Mouse (Mus musculus): ENCODE measurements around the gene Krt32. TPM values are rescaled to one million over a fixed set of nuclear protein-coding genes. Genes with fewer than 3 reads are reported as not detected.

The Krt32 gene
- polyA plus RNA-seq (2015; fragmentation: Nextera tagmentation; extraction: Ambion mirVana): not detected in 2 replicates

GRCm38 (mm10) chr11:100087861-100088260, at the start of gene Krt32:
TSS of gene Krt32 (minus strand) at chr11:100088226.
- WGBS (ENCODE audit: insufficient replicate concordance): 79% methylated on average over 10 of the region's 10 CpGs
- no peak for ATAC-seq (ENCODE audit: insufficient read depth)
- H3K27me3 ChIP-seq: no peaks in the 10 kb centered on the region
- no peaks in the 10 kb centered on the region for H3K9me3 ChIP-seq (replicated peaks)
- H3K36me3 ChIP-seq (replicated peaks): no peaks in the 10 kb centered on the region
- H3K4me3 ChIP-seq (replicated peaks): no peak within 1 kb of the TSS
- no peak within 1 kb of the TSS for H3K4me2 ChIP-seq
- no peaks in the 10 kb centered on the region for H3K4me1 ChIP-seq (replicated peaks)
- no peak within 1 kb of the TSS for H3K27ac ChIP-seq (replicated peaks)
- no peak within 1 kb of the TSS for H3K9ac ChIP-seq

GRCm38 (mm10) chr11:100137693-100138092, 49.7 kb upstream of the Krt32 start:
- Histone ChIP-seq H3K27ac (replicated peaks) (no peak overlapping the region), H3K36me3 (replicated peaks) (no peaks in the 10 kb centered on the region), H3K4me2 (no peak overlapping the region), H3K4me1 (replicated peaks) (no peaks in the 10 kb centered on the region), H3K4me3 (replicated peaks) (no peak overlapping the region), H3K27me3 (no peaks in the 10 kb centered on the region), H3K9me3 (replicated peaks) (no peaks in the 10 kb centered on the region), H3K9ac (no peak overlapping the region)
- 40% methylated on average over 5 of the region's 5 CpGs for WGBS (ENCODE audit: insufficient replicate concordance)
- no peak for ATAC-seq (ENCODE audit: insufficient read depth)

GRCm38 (mm10) chr11:100136559-100136958, 48.5 kb upstream of the Krt32 start:
- no peaks in the 10 kb centered on the region for H3K4me1 ChIP-seq (replicated peaks)
- ATAC-seq (ENCODE audit: insufficient read depth): no peak
- no peak overlapping the region for H3K9ac ChIP-seq
- no peaks in the 10 kb centered on the region for H3K36me3 ChIP-seq (replicated peaks)
- no peaks in the 10 kb centered on the region for H3K27me3 ChIP-seq
- H3K27ac ChIP-seq (replicated peaks): no peak overlapping the region
- H3K4me3 ChIP-seq (replicated peaks): no peak overlapping the region
- no peaks in the 10 kb centered on the region for H3K9me3 ChIP-seq (replicated peaks)
- no peak overlapping the region for H3K4me2 ChIP-seq
- 16% methylated on average over 5 of the region's 5 CpGs for WGBS (ENCODE audit: insufficient replicate concordance)

GRCm38 (mm10) chr11:100135731-100136130, 47.7 kb upstream of the Krt32 start, which contains the start of gene Krt15:
TSS of gene Krt15 (minus strand) at chr11:100135928.
- Histone ChIP-seq H3K36me3 (replicated peaks) (no peaks in the 10 kb centered on the region), H3K4me1 (replicated peaks) (no peaks in the 10 kb centered on the region), H3K9ac (no peak within 1 kb of the TSS), H3K27ac (replicated peaks) (no peak within 1 kb of the TSS), H3K4me2 (no peak within 1 kb of the TSS), H3K27me3 (no peaks in the 10 kb centered on the region), H3K4me3 (replicated peaks) (no peak within 1 kb of the TSS), H3K9me3 (replicated peaks) (no peaks in the 10 kb centered on the region)
- no peak for ATAC-seq (ENCODE audit: insufficient read depth)
- WGBS (ENCODE audit: insufficient replicate concordance): 53% methylated on average over 7 of the region's 7 CpGs

GRCm38 (mm10) chr11:100124901-100125300, 36.9 kb upstream of the Krt32 start:
- no peaks in the 10 kb centered on the region for H3K36me3 ChIP-seq (replicated peaks)
- no peaks in the 10 kb centered on the region for H3K27me3 ChIP-seq
- no peak overlapping the region for H3K27ac ChIP-seq (replicated peaks)
- H3K9me3 ChIP-seq (replicated peaks): no peaks in the 10 kb centered on the region
- no peak overlapping the region for H3K9ac ChIP-seq
- H3K4me2 ChIP-seq: no peak overlapping the region
- no peak for ATAC-seq (ENCODE audit: insufficient read depth)
- no peak overlapping the region for H3K4me3 ChIP-seq (replicated peaks)
- no peaks in the 10 kb centered on the region for H3K4me1 ChIP-seq (replicated peaks)
- 57% methylated on average over 7 of the region's 7 CpGs for WGBS (ENCODE audit: insufficient replicate concordance)

GRCm38 (mm10) chr11:100121466-100121865, 33.4 kb upstream of the Krt32 start, which contains the start of gene Krt13:
TSS of gene Krt13 (minus strand) at chr11:100121566.
- H3K4me3 ChIP-seq (replicated peaks): no peak within 1 kb of the TSS
- no peak within 1 kb of the TSS for H3K4me2 ChIP-seq
- no peaks in the 10 kb centered on the region for H3K27me3 ChIP-seq
- ATAC-seq (ENCODE audit: insufficient read depth): no peak
- H3K27ac ChIP-seq (replicated peaks): no peak within 1 kb of the TSS
- H3K4me1 ChIP-seq (replicated peaks): no peaks in the 10 kb centered on the region
- no peaks in the 10 kb centered on the region for H3K9me3 ChIP-seq (replicated peaks)
- no peaks in the 10 kb centered on the region for H3K36me3 ChIP-seq (replicated peaks)
- H3K9ac ChIP-seq: no peak within 1 kb of the TSS
- 60% methylated on average over 3 of the region's 3 CpGs for WGBS (ENCODE audit: insufficient replicate concordance)

- Histone ChIP-seq H3K36me3 (replicated peaks) (no peaks in the 10 kb centered on the region), H3K27ac (replicated peaks) (no peak overlapping the region), H3K4me3 (replicated peaks) (no peak overlapping the region)
Measured at GRCm38 (mm10) chr11:100120331-100120730, 32.3 kb upstream of the Krt32 start.

GRCm38 (mm10) chr11:100113742-100114029, 25.7 kb upstream of the Krt32 start:
- ATAC-seq (ENCODE audit: insufficient read depth): no peak
- Histone ChIP-seq H3K9me3 (replicated peaks) (no peaks in the 10 kb centered on the region), H3K9ac (no peak overlapping the region), H3K4me2 (no peak overlapping the region), H3K36me3 (replicated peaks) (no peaks in the 10 kb centered on the region), H3K4me1 (replicated peaks) (no peaks in the 10 kb centered on the region), H3K27me3 (no peaks in the 10 kb centered on the region), H3K4me3 (replicated peaks) (no peak overlapping the region), H3K27ac (replicated peaks) (no peak overlapping the region)
- 63% methylated on average over 2 of the region's 2 CpGs for WGBS (ENCODE audit: insufficient replicate concordance)

More at GRCm38 (mm10) chr11:100120331-100120730, 32.3 kb upstream of the Krt32 start:
- no peaks in the 10 kb centered on the region for H3K27me3 ChIP-seq
- H3K4me2 ChIP-seq: no peak overlapping the region
- no peak overlapping the region for H3K9ac ChIP-seq
- no peaks in the 10 kb centered on the region for H3K9me3 ChIP-seq (replicated peaks)
- WGBS (ENCODE audit: insufficient replicate concordance): 72% methylated on average over 5 of the region's 5 CpGs
- H3K4me1 ChIP-seq (replicated peaks): no peaks in the 10 kb centered on the region
- ATAC-seq (ENCODE audit: insufficient read depth): no peak

GRCm38 (mm10) chr11:100112935-100113741, 25.1 kb upstream of the Krt32 start:
- Histone ChIP-seq H3K27me3 (no peaks in the 10 kb centered on the region), H3K4me3 (replicated peaks) (no peak overlapping the region), H3K9ac (no peak overlapping the region), H3K27ac (replicated peaks) (no peak overlapping the region), H3K9me3 (replicated peaks) (no peaks in the 10 kb centered on the region), H3K36me3 (replicated peaks) (no peaks in the 10 kb centered on the region), H3K4me2 (no peak overlapping the region), H3K4me1 (replicated peaks) (no peaks in the 10 kb centered on the region)
- ATAC-seq (ENCODE audit: insufficient read depth): no peak
- 60% methylated on average over 11 of the region's 11 CpGs for WGBS (ENCODE audit: insufficient replicate concordance)

- Histone ChIP-seq H3K4me3 (replicated peaks) (no peak within 1 kb of the TSS), H3K4me2 (no peak within 1 kb of the TSS), H3K9me3 (replicated peaks) (no peaks in the 10 kb centered on the region), H3K4me1 (replicated peaks) (no peaks in the 10 kb centered on the region), H3K36me3 (replicated peaks) (no peaks in the 10 kb centered on the region), H3K27ac (replicated peaks) (no peak within 1 kb of the TSS), H3K27me3 (no peaks in the 10 kb centered on the region), H3K9ac (no peak within 1 kb of the TSS)
- ATAC-seq (ENCODE audit: insufficient read depth): no peak
- 59% methylated on average over 6 of the region's 6 CpGs for WGBS (ENCODE audit: insufficient replicate concordance)
Measured at GRCm38 (mm10) chr11:100105576-100106122, 17.6 kb upstream of the Krt32 start, which contains the start of gene Krt36. TSS of gene Krt36 (minus strand) at chr11:100105626.

- no peak overlapping the region for H3K27ac ChIP-seq (replicated peaks)
- 57% methylated on average over 15 of the region's 15 CpGs for WGBS (ENCODE audit: insufficient replicate concordance)
- no peaks in the 10 kb centered on the region for H3K9me3 ChIP-seq (replicated peaks)
- ATAC-seq (ENCODE audit: insufficient read depth): no peak
- no peak overlapping the region for H3K4me2 ChIP-seq
- no peaks in the 10 kb centered on the region for H3K36me3 ChIP-seq (replicated peaks)
- no peaks in the 10 kb centered on the region for H3K4me1 ChIP-seq (replicated peaks)
- no peak overlapping the region for H3K4me3 ChIP-seq (replicated peaks)
- H3K27me3 ChIP-seq: no peaks in the 10 kb centered on the region
- H3K9ac ChIP-seq: no peak overlapping the region
Measured at GRCm38 (mm10) chr11:100102693-100103429, 14.8 kb upstream of the Krt32 start.

All from liver, embryonic 15.5 days (tissue).